Mouse (Mus musculus): Measurements from ENCODE around the gene Pou6f1.
"Not testable (repeated sequence)": the region's sequence is repeated elsewhere in the genome, so short reads cannot be mapped to it uniquely, and the experiment has no call there.

Pou6f1 gene

GRCm38 (mm10) chr15:100621671-100622070, 21.9 kb upstream of the Pou6f1 start:
- in situ Hi-C loops (cut with MboI; ENCODE audit: low sequenced_read_pairs), result not testable (repeated sequence)

- in situ Hi-C loops (cut with MboI; ENCODE audit: low sequenced_read_pairs), result no loop called here
Measured at GRCm38 (mm10) chr15:100619200-100619599, 19.4 kb upstream of the Pou6f1 start.

GRCm38 (mm10) chr15:100616221-100616620, 16.4 kb upstream of the Pou6f1 start:
- in situ Hi-C loops (cut with MboI; ENCODE audit: low sequenced_read_pairs), result no loop called here

- in situ Hi-C loops (cut with MboI; ENCODE audit: low sequenced_read_pairs), result no loop called here
Measured at GRCm38 (mm10) chr15:100615825-100616220, 16.0 kb upstream of the Pou6f1 start.

GRCm38 (mm10) chr15:100614996-100615824, 15.4 kb upstream of the Pou6f1 start, which contains the start of gene Dazap2:
Gene Dazap2 (plus strand): TSS chr15:100615349.
- in situ Hi-C loops (cut with MboI; ENCODE audit: low sequenced_read_pairs), result loop anchor here (5.0 kb wide), 1 partner anchor 153 kb away; no protein-coding TSS in a partner anchor

GRCm38 (mm10) chr15:100614218-100614995, 14.6 kb upstream of the Pou6f1 start:
- in situ Hi-C loops (cut with MboI; ENCODE audit: low sequenced_read_pairs), result loop anchor here (5.0 kb wide), 1 partner anchor 152 kb away; no protein-coding TSS in a partner anchor

GRCm38 (mm10) chr15:100613584-100613983, 13.8 kb upstream of the Pou6f1 start:
- in situ Hi-C loops (cut with MboI; ENCODE audit: low sequenced_read_pairs), result loop anchor here (5.0 kb wide), 1 partner anchor 151 kb away; no protein-coding TSS in a partner anchor

- in situ Hi-C loops (cut with MboI; ENCODE audit: low sequenced_read_pairs), result loop anchor here (5.0 kb wide), 1 partner anchor 150 kb away; no protein-coding TSS in a partner anchor
Measured at GRCm38 (mm10) chr15:100612432-100612831, 12.6 kb upstream of the Pou6f1 start.

GRCm38 (mm10) chr15:100611951-100612350, 12.2 kb upstream of the Pou6f1 start:
- in situ Hi-C loops (cut with MboI; ENCODE audit: low sequenced_read_pairs), result loop anchor here (5.0 kb wide), 1 partner anchor 150 kb away; no protein-coding TSS in a partner anchor

- in situ Hi-C loops (cut with MboI; ENCODE audit: low sequenced_read_pairs), result not testable (repeated sequence)
Measured at GRCm38 (mm10) chr15:100606677-100607076, 6.9 kb upstream of the Pou6f1 start.

- in situ Hi-C loops (cut with MboI; ENCODE audit: low sequenced_read_pairs), result no loop called here
Measured at GRCm38 (mm10) chr15:100601669-100602068, 1.9 kb upstream of the Pou6f1 start.

GRCm38 (mm10) chr15:100600696-100601272, 1.0 kb upstream of the Pou6f1 start:
- in situ Hi-C loops (cut with MboI; ENCODE audit: low sequenced_read_pairs), result no loop called here

GRCm38 (mm10) chr15:100600047-100600695, 387 bp upstream of the Pou6f1 start:
- in situ Hi-C loops (cut with MboI; ENCODE audit: low sequenced_read_pairs), result no loop called here

GRCm38 (mm10) chr15:100598883-100599275, 905 bp downstream of the Pou6f1 start:
- in situ Hi-C loops (cut with MboI; ENCODE audit: low sequenced_read_pairs), result no loop called here

GRCm38 (mm10) chr15:100598287-100598882, 1.4 kb downstream of the Pou6f1 start:
- in situ Hi-C loops (cut with MboI; ENCODE audit: low sequenced_read_pairs), result no loop called here

- in situ Hi-C loops (cut with MboI; ENCODE audit: low sequenced_read_pairs), result no loop called here
Measured at GRCm38 (mm10) chr15:100592817-100593216, 7.0 kb downstream of the Pou6f1 start.

- in situ Hi-C loops (cut with MboI; ENCODE audit: low sequenced_read_pairs), result no loop called here
Measured at GRCm38 (mm10) chr15:100590436-100590835, 9.3 kb downstream of the Pou6f1 start.

- in situ Hi-C loops (cut with MboI; ENCODE audit: low sequenced_read_pairs), result no loop called here
Measured at GRCm38 (mm10) chr15:100588297-100588696, 11.5 kb downstream of the Pou6f1 start.

GRCm38 (mm10) chr15:100587166-100587565, 12.6 kb downstream of the Pou6f1 start:
- in situ Hi-C loops (cut with MboI; ENCODE audit: low sequenced_read_pairs), result no loop called here

- in situ Hi-C loops (cut with MboI; ENCODE audit: low sequenced_read_pairs), result no loop called here
Measured at GRCm38 (mm10) chr15:100585931-100586330, 13.9 kb downstream of the Pou6f1 start.
